Mouse (Mus musculus): Measurements from ENCODE around the gene Rassf9. TPM values are rescaled to one million over a fixed set of nuclear protein-coding genes. Genes with fewer than 3 reads are reported as not detected.

The Rassf9 gene
- total RNA-seq (2021) = 1 to 10 TPM; 1.2 to 2.1 TPM
- long read RNA-seq, experiment 1 = 0 reads
- long read RNA-seq, experiment 2 = 0 reads

GRCm38 (mm10) chr10:102511807-102512461 lies at the start of gene Rassf9:
Gene Rassf9, plus strand, starts transcription at chr10:102512222.
- no peak for DNase-seq (ENCODE audit: low spot score in 2 of 2)

DNA sequence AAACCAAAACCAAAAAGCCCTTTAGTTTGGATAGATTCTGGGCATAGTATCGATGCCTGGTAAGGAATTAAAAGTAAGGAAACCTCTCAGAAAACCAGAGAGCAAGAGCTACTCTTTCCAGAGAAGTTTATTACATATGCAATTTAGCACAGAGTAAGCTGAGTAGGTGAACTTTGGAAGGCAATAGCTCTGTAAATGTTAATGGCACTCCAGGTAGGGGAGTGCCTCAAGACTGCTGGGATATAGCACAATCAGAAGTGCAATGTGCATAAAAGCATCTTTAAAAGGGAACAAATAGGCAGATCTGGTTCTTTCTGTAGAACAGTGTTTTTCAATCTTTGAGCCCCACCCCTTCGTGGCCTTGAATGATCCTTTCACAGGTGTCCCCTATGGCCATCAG lies 42.6 kb upstream of the Rassf9 start:
- DNase-seq (ENCODE audit: low spot score in 2 of 2) = no peak

DNA sequence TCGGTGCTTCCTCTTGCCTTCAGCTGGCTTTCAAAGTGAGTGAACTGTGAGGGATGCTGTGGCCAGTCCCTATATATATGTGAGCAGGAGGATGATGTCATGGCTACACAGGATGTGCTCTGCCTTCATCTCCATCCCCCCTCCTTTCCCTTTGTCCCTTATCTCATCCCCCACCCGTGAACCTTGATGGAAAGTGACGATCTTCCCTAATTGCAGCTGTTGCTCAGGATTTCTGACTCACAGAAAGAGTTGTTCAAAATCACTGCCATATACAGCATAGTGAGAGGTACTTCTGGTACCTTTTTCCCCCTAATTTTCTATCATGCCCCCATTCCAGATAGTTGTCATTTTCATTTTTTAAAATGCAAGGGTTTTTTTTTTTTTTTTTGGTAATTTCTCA lies 21.6 kb upstream of the Rassf9 start, which contains the start of gene Nts:
Nts (minus strand) TSS at position 101 of the 400 bp plus-strand sequence.
- no peak for DNase-seq (ENCODE audit: low spot score in 2 of 2)

- peak in 1 of 2 experiments; percentile 10 for DNase-seq (ENCODE audit: low spot score in 2 of 2)
These were observed 20.2 kb upstream of the Rassf9 start for GRCm38 (mm10) chr10:102491792-102492191.

DNA sequence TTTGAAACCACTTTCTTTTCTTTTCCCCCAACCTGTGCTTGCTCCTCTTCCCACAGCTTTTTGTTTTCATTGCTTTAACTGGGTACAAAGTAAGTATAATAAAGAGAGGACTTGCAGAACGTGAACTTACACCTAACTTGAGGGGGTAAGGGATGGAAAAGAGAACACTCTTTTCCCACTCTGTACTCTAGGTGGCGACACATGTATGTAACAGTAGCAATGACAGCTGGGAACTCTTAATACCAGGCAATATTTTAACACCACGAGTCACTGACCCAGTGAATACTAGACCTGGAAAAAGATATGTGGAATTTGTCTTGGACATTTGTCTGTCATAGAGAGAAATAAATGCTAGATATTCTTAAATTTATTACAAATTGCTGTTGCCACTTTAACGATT lies 13.3 kb upstream of the Rassf9 start:
- DNase-seq (ENCODE audit: low spot score in 2 of 2) = peak in 1 of 2 experiments; percentile 10

- DNase-seq (ENCODE audit: low spot score in 2 of 2) = no peak
These were observed 4.6 kb upstream of the Rassf9 start for GRCm38 (mm10) chr10:102507386-102507785.

GRCm38 (mm10) chr10:102511461-102511806 lies 588 bp upstream of the Rassf9 start:
- no peak for DNase-seq (ENCODE audit: low spot score in 2 of 2)

DNA sequence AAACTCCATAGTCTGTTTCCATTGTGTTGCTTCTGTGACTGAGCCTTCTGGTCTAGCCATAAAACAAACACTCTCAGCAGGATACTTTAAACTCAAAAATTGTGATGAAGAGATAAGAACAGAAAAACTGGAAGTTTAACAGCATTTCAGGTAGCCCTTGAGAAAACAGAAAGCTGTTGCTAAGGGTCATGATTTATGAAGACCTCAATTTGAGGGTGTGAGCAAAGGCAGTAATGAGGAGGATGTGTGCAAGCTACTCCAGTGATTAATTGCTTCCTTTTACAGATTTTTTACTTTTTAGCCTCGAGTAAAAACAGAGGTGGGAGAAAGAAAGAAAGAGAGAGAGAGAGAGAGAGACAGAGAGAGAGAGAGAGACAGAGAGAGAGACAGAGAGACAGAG lies 2.1 kb downstream of the Rassf9 start:
- DNase-seq (ENCODE audit: low spot score in 2 of 2) = no peak

DNA sequence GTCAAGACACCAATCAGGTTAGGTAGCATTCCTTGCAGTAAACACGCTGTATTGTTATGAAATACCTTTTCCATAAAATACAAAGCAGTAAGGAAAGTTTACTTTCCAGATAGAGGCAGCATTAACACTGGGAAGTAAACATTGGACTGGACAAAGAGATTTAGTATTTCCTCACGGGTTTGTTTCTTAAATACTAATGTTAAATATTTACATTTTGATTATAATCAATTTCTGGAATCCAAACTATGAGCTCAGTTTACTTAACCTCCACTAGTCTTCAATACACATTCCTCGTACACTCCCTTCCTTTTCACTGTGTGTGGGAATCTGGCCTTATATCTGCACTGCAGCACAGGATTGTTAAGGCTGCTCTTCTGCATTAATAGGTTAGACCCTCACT lies 15.9 kb downstream of the Rassf9 start:
- DNase-seq (ENCODE audit: low spot score in 2 of 2) = no peak

DNA sequence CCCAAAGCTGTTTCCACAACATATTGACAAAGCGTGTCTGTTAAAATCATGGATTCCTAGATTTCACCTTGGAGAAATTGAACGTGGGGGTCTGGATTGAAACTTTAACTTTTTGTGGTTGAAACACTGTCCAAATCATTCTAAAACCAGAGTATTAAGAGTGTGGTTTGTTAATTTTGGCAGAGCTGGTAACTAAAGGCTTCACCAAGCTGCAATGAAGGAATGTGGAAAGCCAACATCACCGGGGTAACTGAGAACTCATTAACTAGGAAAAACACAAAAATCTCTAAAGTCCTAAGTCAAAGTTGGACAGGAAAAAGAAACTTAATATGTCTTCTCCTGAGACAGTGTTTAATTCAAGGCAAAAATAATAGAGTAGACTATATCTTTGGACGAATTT lies 41.9 kb downstream of the Rassf9 start:
- DNase-seq (ENCODE audit: low spot score in 2 of 2) = no peak

DNA sequence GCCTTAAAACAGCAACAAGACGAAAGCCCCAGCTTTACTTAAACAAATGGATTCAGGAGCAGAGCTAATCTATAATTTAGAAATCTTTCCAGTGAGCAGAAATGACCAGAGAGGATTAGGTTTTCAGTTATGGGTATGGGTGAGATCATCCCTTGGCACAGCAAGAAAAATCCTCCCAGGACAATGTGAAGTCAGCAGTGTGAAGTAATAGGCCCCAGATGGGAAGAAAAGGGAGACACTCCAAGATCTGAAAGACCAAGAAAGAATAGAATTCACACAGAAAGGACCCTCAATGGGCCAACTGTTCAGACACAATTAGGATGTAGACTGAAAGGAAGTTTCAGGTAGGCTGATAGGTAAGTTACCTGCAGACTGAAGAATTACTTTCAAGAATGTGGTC lies 50.5 kb downstream of the Rassf9 start:
- no peak for DNase-seq (ENCODE audit: low spot score in 2 of 2)

GRCm38 (mm10) chr10:102577970-102578369 lies 65.9 kb downstream of the Rassf9 start:
- no peak for DNase-seq (ENCODE audit: low spot score in 2 of 2)

GRCm38 (mm10) chr10:102594306-102594705 lies 82.3 kb downstream of the Rassf9 start:
- no peak for DNase-seq (ENCODE audit: low spot score in 2 of 2)

Other genes starting within 250 kb of the Rassf9 start
- gene Nts, start 21.7 kb upstream of the Rassf9 start, total RNA-seq (2021) = 1 to 10 TPM in 1 of 2 experiments, under 1 TPM in 1; 0.86 to 1.1 TPM

All from gastrocnemius, postnatal 4 days (tissue).